Mouse (Mus musculus) gastrocnemius, postnatal 10 days (tissue): ENCODE data around the gene Lypla2. TPM values are rescaled to one million over a fixed set of nuclear protein-coding genes. Genes with fewer than 3 reads are reported as not detected.
A peak's percentile ranks its signal among the peaks of the same experiment; 100 is the strongest.

Source experiments
- DNase-seq: peaks from one replicate; pipeline ENCODE4 v3.0.0; 2021; ENCODE audit warnings: mixed read lengths
- total RNA-seq, 2 experiments: library from RNA; stranded (reverse); gene quantifications; 2 replicates each; pipeline ENCODE4 v1.2.3; 2021

Lypla2 gene
- total RNA-seq, 2 experiments from 2014 or later, result 31.4 to 35.0 TPM

GRCm38 (mm10) chr4:135920304-135921241, 51.9 kb downstream of the Lypla2 start, which contains the start of gene Fuca1:
Fuca1 (plus strand) TSS chr4:135920735.
- peak; percentile 93 for DNase-seq

DNA sequence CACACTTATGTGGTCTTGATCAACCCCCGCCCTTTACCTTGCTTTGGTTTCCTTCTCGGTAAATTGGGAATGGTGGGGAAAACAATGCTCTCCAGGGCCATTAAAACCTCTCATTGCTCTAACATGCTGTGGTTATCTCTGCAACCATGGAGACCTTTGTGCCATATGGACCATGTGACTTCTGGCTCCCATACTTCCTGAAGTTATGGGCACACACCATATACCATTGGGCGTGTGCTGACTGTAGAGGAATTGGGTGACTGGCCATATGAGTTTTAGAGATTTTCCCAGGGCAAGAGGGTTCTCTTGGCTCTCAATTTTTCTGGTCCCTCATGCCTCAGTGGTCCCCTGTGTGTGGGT, 53.2 kb downstream of the Lypla2 start:
- no peak for DNase-seq

DNA sequence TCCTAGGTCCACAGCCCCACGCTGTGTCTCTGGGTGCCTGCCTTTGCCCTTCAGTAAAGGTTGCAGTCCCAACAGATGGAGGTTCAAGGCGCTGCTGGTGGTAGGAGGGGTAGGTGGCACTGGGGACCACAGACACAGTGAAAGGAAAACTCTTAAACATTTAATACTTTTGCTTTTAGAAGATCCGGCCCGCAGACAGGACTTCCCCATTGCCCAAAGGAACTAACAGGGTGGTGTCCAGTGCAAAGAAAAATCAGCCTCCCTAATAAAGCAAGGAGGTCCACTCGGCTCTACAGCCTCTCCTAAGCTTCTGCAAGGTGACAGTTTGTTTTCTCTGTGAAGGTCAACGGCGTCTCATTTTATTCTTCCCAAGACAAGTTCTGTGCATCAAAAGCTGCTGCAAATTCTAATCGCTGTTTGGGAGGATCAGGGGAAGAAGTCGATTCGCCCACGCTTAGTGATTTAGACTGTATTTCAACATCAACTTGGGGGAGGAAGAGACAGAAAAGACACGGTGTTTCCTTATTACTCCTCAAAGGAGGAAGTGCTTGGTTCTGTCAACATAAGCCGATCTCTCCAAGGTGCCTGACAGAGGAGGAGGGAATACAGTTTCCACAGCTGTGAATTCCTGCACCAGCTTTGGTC, 53.7 kb downstream of the Lypla2 start:
- no peak for DNase-seq

Other genes starting within 250 kb of the Lypla2 start
- under 1 TPM; 0.09 to 0.23 TPM for gene Il22ra1, start 244.5 kb downstream of the Lypla2 start, total RNA-seq
- gene Myom3, start 212.9 kb downstream of the Lypla2 start, total RNA-seq, result 10 to 100 TPM; 47.8 to 59.7 TPM
- 10 to 100 TPM; 47.2 to 59.0 TPM for gene Srsf10, start 116.9 kb downstream of the Lypla2 start, total RNA-seq
- 10 to 100 TPM; 59.0 to 71.8 TPM for gene Pnrc2, start 98.8 kb downstream of the Lypla2 start, total RNA-seq
- gene Cnr2, start 77.2 kb downstream of the Lypla2 start, total RNA-seq, result under 1 TPM; 0.75 to 0.95 TPM
- 10 to 100 TPM; 36.1 to 41.4 TPM for gene Fuca1, start 51.9 kb downstream of the Lypla2 start, total RNA-seq
- 10 to 100 TPM; 43.7 to 49.2 TPM for gene Hmgcl, start 26.2 kb downstream of the Lypla2 start, total RNA-seq
- 1 to 10 TPM; 2.8 to 4.0 TPM for gene Gale, start 8.9 kb downstream of the Lypla2 start, total RNA-seq
- 10 to 100 TPM; 22.0 to 23.5 TPM for gene Pithd1, start 14.6 kb upstream of the Lypla2 start, total RNA-seq
- gene Eloa, start 49.1 kb upstream of the Lypla2 start, total RNA-seq, result 10 to 100 TPM; 50.2 to 51.4 TPM
- 100 to 1,000 TPM; 419 to 459 TPM for gene Rpl11, start 80.8 kb upstream of the Lypla2 start, total RNA-seq
- gene Id3, start 170.9 kb upstream of the Lypla2 start, total RNA-seq, result 10 to 100 TPM; 33.3 to 48.8 TPM
- gene E2f2, start 199.8 kb upstream of the Lypla2 start, total RNA-seq, result 10 to 100 TPM in 1 of 2 experiments, 1 to 10 TPM in 1; 6.9 to 11.0 TPM
- 10 to 100 TPM in 1 of 2 experiments, 1 to 10 TPM in 1; 7.2 to 10.1 TPM for gene Asap3, start 233.7 kb upstream of the Lypla2 start, total RNA-seq